Mouse (Mus musculus): ENCODE data around the gene Gm20662. TPM values are rescaled to one million over a fixed set of nuclear protein-coding genes. Genes with fewer than 3 reads are reported as not detected.
A peak's percentile ranks its signal among the peaks of the same experiment; 100 is the strongest.

Gene Gm20662
- polyA plus RNA-seq, 1 experiment: 1.7 TPM

- peaks cover 7% of the 10 kb centered on the region; the same call in 1 of the 2 replicates for H3K4me1 ChIP-seq (ENCODE audit: control insufficient read depth, insufficient read depth, insufficient read length)
- DNase-seq (ENCODE audit: low read depth in 1 of 2, low spot score in 2 of 2): no peak
- 0 out of 2 replicates have a peak overlapping the region, but pooled peaks have one; percentile 16 for H3K27ac ChIP-seq (ENCODE audit: insufficient read depth, low read length)
- no peak overlapping the region for H3K4me3 ChIP-seq (ENCODE audit: extremely low read depth, insufficient read depth, insufficient read length)
- TF ChIP-seq CTCF (IDR thresholded peaks at IDR 0.05; ENCODE audit: extremely low read depth, insufficient read depth, insufficient read length, insufficient replicate concordance): no peak
- no peak for TF ChIP-seq POLR2A (IDR thresholded peaks at IDR 0.05; ENCODE audit: low read depth, low read length)
- 62% methylated on average over 17 of the region's 17 CpGs for WGBS
- no peaks in the 10 kb centered on the region for H3K27me3 ChIP-seq (ENCODE audit: control insufficient read depth, insufficient read depth, low read length)
- peaks cover 27% of the 10 kb centered on the region for H3K36me3 ChIP-seq (ENCODE audit: control insufficient read depth, insufficient read depth, low read length)
Observed at GRCm38 (mm10) chr9:108047601-108048565, 51.7 kb downstream of the Gm20662 start.

GRCm38 (mm10) chr9:108048566-108048955 is 52.4 kb downstream of the Gm20662 start:
- peak overlapping the region; percentile 51; the same call in 1 of the 2 replicates for H3K4me3 ChIP-seq (ENCODE audit: extremely low read depth, insufficient read depth, insufficient read length)
- H3K27ac ChIP-seq (ENCODE audit: insufficient read depth, low read length): 0 out of 2 replicates have a peak overlapping the region, but pooled peaks have one; percentile 16
- H3K36me3 ChIP-seq (ENCODE audit: control insufficient read depth, insufficient read depth, low read length): peaks cover 26% of the 10 kb centered on the region
- no peak for DNase-seq (ENCODE audit: low read depth in 1 of 2, low spot score in 2 of 2)
- H3K27me3 ChIP-seq (ENCODE audit: control insufficient read depth, insufficient read depth, low read length): no peaks in the 10 kb centered on the region
- peaks cover 7% of the 10 kb centered on the region; the same call in 1 of the 2 replicates for H3K4me1 ChIP-seq (ENCODE audit: control insufficient read depth, insufficient read depth, insufficient read length)
- 1% methylated on average over 19 of the region's 19 CpGs for WGBS
- TF ChIP-seq CTCF (IDR thresholded peaks at IDR 0.05; ENCODE audit: extremely low read depth, insufficient read depth, insufficient read length, insufficient replicate concordance) (no peak), POLR2A (IDR thresholded peaks at IDR 0.05; ENCODE audit: low read depth, low read length) (no peak)

- no peaks in the 10 kb centered on the region for H3K27me3 ChIP-seq (ENCODE audit: control insufficient read depth, insufficient read depth, low read length)
- peak; percentile 95 to 96 for DNase-seq (ENCODE audit: low read depth in 1 of 2, low spot score in 2 of 2)
- WGBS: under 1% methylated on average over 36 of the region's 39 CpGs
- peak within 1 kb of the TSS; percentile 89 for H3K4me3 ChIP-seq (ENCODE audit: extremely low read depth, insufficient read depth, insufficient read length)
- peaks cover 7% of the 10 kb centered on the region; the same call in 1 of the 2 replicates for H3K4me1 ChIP-seq (ENCODE audit: control insufficient read depth, insufficient read depth, insufficient read length)
- peak within 1 kb of the TSS; percentile 70 for H3K27ac ChIP-seq (ENCODE audit: insufficient read depth, low read length)
- TF ChIP-seq CTCF (IDR thresholded peaks at IDR 0.05; ENCODE audit: extremely low read depth, insufficient read depth, insufficient read length, insufficient replicate concordance) (no peak), POLR2A (IDR thresholded peaks at IDR 0.05; ENCODE audit: low read depth, low read length) (peak; percentile 57)
- H3K36me3 ChIP-seq (ENCODE audit: control insufficient read depth, insufficient read depth, low read length): peaks cover 29% of the 10 kb centered on the region
Observed at GRCm38 (mm10) chr9:108049016-108049455, 52.9 kb downstream of the Gm20662 start, which contains the start of gene Gmppb. Gene Gmppb, plus strand, starts transcription at chr9:108049242.

GRCm38 (mm10) chr9:108049561-108050251 is 53.6 kb downstream of the Gm20662 start:
- WGBS: 41% methylated on average over 15 of the region's 15 CpGs
- H3K27me3 ChIP-seq (ENCODE audit: control insufficient read depth, insufficient read depth, low read length): no peaks in the 10 kb centered on the region
- peaks cover 7% of the 10 kb centered on the region; the same call in 1 of the 2 replicates for H3K4me1 ChIP-seq (ENCODE audit: control insufficient read depth, insufficient read depth, insufficient read length)
- peak overlapping the region; percentile 70 for H3K27ac ChIP-seq (ENCODE audit: insufficient read depth, low read length)
- no peak for DNase-seq (ENCODE audit: low read depth in 1 of 2, low spot score in 2 of 2)
- peak overlapping the region; percentile 89 for H3K4me3 ChIP-seq (ENCODE audit: extremely low read depth, insufficient read depth, insufficient read length)
- TF ChIP-seq POLR2A (IDR thresholded peaks at IDR 0.05; ENCODE audit: low read depth, low read length) (no peak), CTCF (IDR thresholded peaks at IDR 0.05; ENCODE audit: extremely low read depth, insufficient read depth, insufficient read length, insufficient replicate concordance) (no peak)
- peaks cover 34% of the 10 kb centered on the region for H3K36me3 ChIP-seq (ENCODE audit: control insufficient read depth, insufficient read depth, low read length)

GRCm38 (mm10) chr9:108051184-108051930 is 55.2 kb downstream of the Gm20662 start:
- H3K27ac ChIP-seq (ENCODE audit: insufficient read depth, low read length): no peak overlapping the region
- WGBS: 94% methylated on average over 15 of the region's 15 CpGs
- DNase-seq (ENCODE audit: low read depth in 1 of 2, low spot score in 2 of 2): no peak
- no peaks in the 10 kb centered on the region for H3K27me3 ChIP-seq (ENCODE audit: control insufficient read depth, insufficient read depth, low read length)
- no peak overlapping the region for H3K4me3 ChIP-seq (ENCODE audit: extremely low read depth, insufficient read depth, insufficient read length)
- H3K4me1 ChIP-seq (ENCODE audit: control insufficient read depth, insufficient read depth, insufficient read length): peaks cover 7% of the 10 kb centered on the region; the same call in 1 of the 2 replicates
- peaks cover 27% of the 10 kb centered on the region for H3K36me3 ChIP-seq (ENCODE audit: control insufficient read depth, insufficient read depth, low read length)
- TF ChIP-seq CTCF (IDR thresholded peaks at IDR 0.05; ENCODE audit: extremely low read depth, insufficient read depth, insufficient read length, insufficient replicate concordance) (no peak), POLR2A (IDR thresholded peaks at IDR 0.05; ENCODE audit: low read depth, low read length) (no peak)

- no peak for DNase-seq (ENCODE audit: low read depth in 1 of 2, low spot score in 2 of 2)
- H3K4me1 ChIP-seq (ENCODE audit: control insufficient read depth, insufficient read depth, insufficient read length): peaks cover 7% of the 10 kb centered on the region; the same call in 1 of the 2 replicates
- no peak overlapping the region for H3K27ac ChIP-seq (ENCODE audit: insufficient read depth, low read length)
Observed at GRCm38 (mm10) chr9:108051931-108052220, 55.7 kb downstream of the Gm20662 start.

More at GRCm38 (mm10) chr9:108051931-108052220, 55.7 kb downstream of the Gm20662 start:
- 86% methylated on average over 4 of the region's 4 CpGs for WGBS
- no peak for TF ChIP-seq POLR2A (IDR thresholded peaks at IDR 0.05; ENCODE audit: low read depth, low read length)
- TF ChIP-seq CTCF (IDR thresholded peaks at IDR 0.05; ENCODE audit: extremely low read depth, insufficient read depth, insufficient read length, insufficient replicate concordance): no peak
- H3K4me3 ChIP-seq (ENCODE audit: extremely low read depth, insufficient read depth, insufficient read length): no peak overlapping the region
- H3K36me3 ChIP-seq (ENCODE audit: control insufficient read depth, insufficient read depth, low read length): peaks cover 28% of the 10 kb centered on the region
- H3K27me3 ChIP-seq (ENCODE audit: control insufficient read depth, insufficient read depth, low read length): no peaks in the 10 kb centered on the region
